Mouse (Mus musculus) heart, adult 2 months (tissue): Measurements from ENCODE around the gene Stat6. TPM values are rescaled to one million over a fixed set of nuclear protein-coding genes. Genes with fewer than 3 reads are reported as not detected.

Experiments used
- DNase-seq, 2 experiments: peaks; one replicate each; pipeline ENCODE4 v3.0.0; 2021
- H3K27ac ChIP-seq: fragments of 200-600 bp; 2 replicates; pipeline ENCODE4 v1.8.1; 2022
- H3K27me3 ChIP-seq: fragments of 200-500 bp; 2 replicates; pipeline ENCODE4 v1.6.1; 2012; ENCODE audit warnings: mild to moderate bottlenecking, low read length, inconsistent platforms, mixed read lengths; ENCODE audit not compliant: control insufficient read depth, insufficient read depth
- H3K36me3 ChIP-seq: fragments of 200-500 bp; 2 replicates; pipeline ENCODE4 v1.6.1; 2012; ENCODE audit warnings: low read length, inconsistent platforms; ENCODE audit not compliant: control insufficient read depth, insufficient read depth
- H3K4me1 ChIP-seq: fragments of 200-500 bp; 2 replicates; pipeline ENCODE4 v1.6.1; 2011; ENCODE audit warnings: low read length; ENCODE audit not compliant: control insufficient read depth, insufficient read depth
- H3K4me3 ChIP-seq: fragments of 200-600 bp; 2 replicates; pipeline ENCODE4 v1.8.1; 2022
- H3K79me2 ChIP-seq: fragments of 200-500 bp; replicated peaks from 2 replicates; pipeline ENCODE4 v1.6.1; 2012; ENCODE audit warnings: mild to moderate bottlenecking, inconsistent platforms, low read length, moderate library complexity, mixed read lengths; ENCODE audit not compliant: control insufficient read depth, insufficient read depth
- H3K9ac ChIP-seq: fragments of 200-500 bp; 2 replicates; pipeline ENCODE4 v1.6.1; 2012; ENCODE audit warnings: low read depth, mild to moderate bottlenecking, control low read depth, inconsistent platforms, low read length, mixed read lengths
- CTCF ChIP-seq: fragments of 200-600 bp; IDR thresholded peaks from 2 replicates; pipeline ENCODE4 v1.8.1; 2022; ENCODE audit warnings: antibody characterized with exemption, mild to moderate bottlenecking, moderate library complexity
- EP300 ChIP-seq: fragments of 200-500 bp; IDR thresholded peaks from 2 replicates; pipeline ENCODE4 v1.6.1; 2011; ENCODE audit warnings: low read depth, low read length, control low read depth; ENCODE audit not compliant: insufficient read depth
- POLR2A ChIP-seq: fragments of 200-500 bp; IDR thresholded peaks from 2 replicates; pipeline ENCODE4 v1.6.1; 2011; ENCODE audit warnings: mild to moderate bottlenecking, low read depth, low read length, control low read depth; ENCODE audit not compliant: insufficient read depth
- WGBS: fragments of 180-500 bp; shearing (Covaris S2); methylation state at CpG from one replicate; pipeline ENCODE4 v1.1.7; 2018; 5-methylcytosine and 5-hydroxymethylcytosine counted together
- intact Hi-C: fragments of 180-260 bp; cut with DNase I; formaldehyde crosslinking; loops from one replicate; pipeline ENCODE4 v1.15.1; 2025
- polyA plus RNA-seq: library from polyadenylated mRNA; depleted of rRNA; stranded (reverse); fragments of >200 nt; gene quantifications from 2 replicates; pipeline ENCODE4 v1.2.3, GENCODE M21; 2012
- total RNA-seq, 2 experiments: library from RNA; stranded (reverse); gene quantifications; 2 replicates each; pipeline ENCODE4 v1.2.3; 2021

Gene Stat6
- total and polyA plus RNA-seq, 3 experiments: 43.7 to 49.5 (median 43.9) TPM

DNA sequence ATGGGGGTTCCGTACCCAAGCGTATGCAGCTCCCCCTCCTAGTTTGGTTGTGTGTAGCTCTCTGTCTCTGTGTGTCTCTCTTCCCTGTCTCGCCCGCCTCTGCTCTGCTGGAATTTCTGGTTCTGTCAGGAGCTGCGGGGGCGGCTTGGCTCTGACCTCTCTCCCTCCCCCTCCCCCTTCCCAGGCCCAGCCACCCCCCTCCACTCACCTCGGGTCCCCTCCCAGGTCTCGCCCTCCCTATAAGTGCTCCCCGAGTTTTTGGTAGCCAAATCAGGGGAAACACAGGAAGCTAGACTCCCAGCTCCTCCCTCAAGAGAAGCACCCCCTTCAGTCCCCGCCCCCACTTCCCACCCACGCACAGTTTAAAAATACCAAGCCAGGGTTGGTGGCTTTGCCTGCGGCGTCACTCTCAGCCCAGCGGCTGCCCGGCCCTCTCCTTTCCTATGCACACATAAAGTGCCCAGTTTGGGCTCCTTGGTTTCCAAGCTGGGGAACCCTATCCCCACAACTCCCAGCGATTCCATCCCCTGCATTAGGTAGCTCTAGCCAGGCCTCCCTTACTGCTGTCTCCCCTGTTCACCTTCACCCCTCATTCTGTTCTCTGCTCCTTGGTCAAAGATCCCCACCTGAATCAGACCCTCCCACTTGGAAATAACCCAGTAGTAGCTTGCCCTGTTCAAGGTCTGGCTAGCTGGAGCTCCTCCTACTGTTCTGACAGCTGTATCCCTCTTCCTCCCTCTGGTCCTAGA lies 19.3 kb downstream of the Stat6 start:
- intact Hi-C loops: loop anchor here (1.0 kb wide), 1 partner anchor 18 kb away; no protein-coding TSS in a partner anchor
- no peak; the same call in 1 of the 2 replicates for TF ChIP-seq POLR2A
- no peak for TF ChIP-seq EP300
- TF ChIP-seq CTCF: no peak
- Histone ChIP-seq H3K4me1 (peaks cover 14% of the 10 kb centered on the region), H3K36me3 (no peaks in the 10 kb centered on the region), H3K9ac (peak overlapping the region; percentile 51), H3K27me3 (no peaks in the 10 kb centered on the region), H3K27ac (peak overlapping the region; percentile 85), H3K79me2 (no peaks in the 10 kb centered on the region), H3K4me3 (peak overlapping the region; percentile 46)
- peak; percentile 75 to 80 for DNase-seq
- WGBS: 1% methylated on average over 16 of the region's 16 CpGs

- Histone ChIP-seq H3K27ac (peak overlapping the region; percentile 85), H3K4me1 (peaks cover 14% of the 10 kb centered on the region), H3K36me3 (no peaks in the 10 kb centered on the region), H3K9ac (peak overlapping the region; percentile 40), H3K4me3 (no peak overlapping the region), H3K79me2 (no peaks in the 10 kb centered on the region), H3K27me3 (no peaks in the 10 kb centered on the region)
- TF ChIP-seq EP300 (no peak), CTCF (peak; percentile 46)
- WGBS: 60% methylated on average over 19 of the region's 19 CpGs
- peak; percentile 51 to 58 for DNase-seq
- intact Hi-C loops: loop anchor here (1.0 kb wide), 1 partner anchor 18 kb away; no protein-coding TSS in a partner anchor
Measured at GRCm38 (mm10) chr10:127662666-127663253, 20.0 kb downstream of the Stat6 start.

GRCm38 (mm10) chr10:127663590-127663989 lies 20.8 kb downstream of the Stat6 start:
- WGBS: 43% methylated on average over 5 of the region's 5 CpGs

DNA sequence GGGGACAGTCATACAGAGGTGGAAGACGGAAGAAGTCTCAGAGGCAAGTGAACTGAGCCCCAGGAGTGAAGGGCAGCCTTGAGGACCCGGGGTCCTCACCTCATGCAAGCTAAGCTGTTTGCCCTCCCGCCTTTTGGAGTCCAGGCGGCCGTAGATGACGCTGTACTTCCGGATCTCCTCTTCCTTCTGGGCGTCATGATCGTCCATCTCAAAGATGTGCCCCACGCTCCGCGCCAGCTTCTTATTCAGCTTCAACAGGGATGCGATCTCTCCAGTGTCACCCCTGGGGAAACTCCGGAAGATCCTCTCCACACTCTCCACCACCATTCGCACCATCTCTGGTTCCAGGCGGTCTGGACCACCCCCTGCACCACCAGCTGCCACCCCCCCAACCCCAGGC lies 21.4 kb downstream of the Stat6 start:
- no peak for DNase-seq
- intact Hi-C loops: no loop called here
- H3K27ac ChIP-seq: no peak overlapping the region

More at GRCm38 (mm10) chr10:127663590-127663989, 20.8 kb downstream of the Stat6 start:
- Histone ChIP-seq H3K9ac (no peak overlapping the region), H3K27me3 (no peaks in the 10 kb centered on the region), H3K79me2 (no peaks in the 10 kb centered on the region), H3K4me1 (peaks cover 14% of the 10 kb centered on the region), H3K27ac (no peak overlapping the region), H3K36me3 (no peaks in the 10 kb centered on the region), H3K4me3 (no peak overlapping the region)
- TF ChIP-seq CTCF: no peak
- TF ChIP-seq EP300: no peak
- no peak for TF ChIP-seq POLR2A
- DNase-seq: no peak
- intact Hi-C loops: no loop called here

GRCm38 (mm10) chr10:127664891-127665290 lies 22.1 kb downstream of the Stat6 start:
- no peak overlapping the region; the same call in 1 of the 2 replicates for H3K27ac ChIP-seq
- H3K4me3 ChIP-seq: no peak overlapping the region; the same call in 1 of the 2 replicates
- 64% methylated on average over 13 of the region's 13 CpGs for WGBS
- no peaks in the 10 kb centered on the region for H3K36me3 ChIP-seq
- intact Hi-C loops: no loop called here
- DNase-seq: no peak
- no peaks in the 10 kb centered on the region for H3K27me3 ChIP-seq
- H3K9ac ChIP-seq: peak overlapping the region; percentile 20; the same call in 1 of the 2 replicates
- H3K4me1 ChIP-seq: peaks cover 16% of the 10 kb centered on the region
- no peaks in the 10 kb centered on the region for H3K79me2 ChIP-seq
- TF ChIP-seq EP300 (no peak), CTCF (no peak), POLR2A (no peak)

More for the DNA sequence above, 21.4 kb downstream of the Stat6 start:
- Histone ChIP-seq H3K36me3 (no peaks in the 10 kb centered on the region), H3K4me1 (peaks cover 16% of the 10 kb centered on the region), H3K9ac (no peak overlapping the region), H3K79me2 (no peaks in the 10 kb centered on the region), H3K27me3 (no peaks in the 10 kb centered on the region), H3K4me3 (no peak overlapping the region)
- 71% methylated on average over 16 of the region's 16 CpGs for WGBS
- no peak for TF ChIP-seq CTCF
- no peak for TF ChIP-seq EP300
- TF ChIP-seq POLR2A: no peak
